Mouse (Mus musculus): ENCODE results near the gene Tldc1. TPM values are rescaled to one million over a fixed set of nuclear protein-coding genes. Genes with fewer than 3 reads are reported as not detected.

Tldc1 gene
- polyA plus RNA-seq, 1 experiment from 2014 or later, result 14.4 TPM

DNA sequence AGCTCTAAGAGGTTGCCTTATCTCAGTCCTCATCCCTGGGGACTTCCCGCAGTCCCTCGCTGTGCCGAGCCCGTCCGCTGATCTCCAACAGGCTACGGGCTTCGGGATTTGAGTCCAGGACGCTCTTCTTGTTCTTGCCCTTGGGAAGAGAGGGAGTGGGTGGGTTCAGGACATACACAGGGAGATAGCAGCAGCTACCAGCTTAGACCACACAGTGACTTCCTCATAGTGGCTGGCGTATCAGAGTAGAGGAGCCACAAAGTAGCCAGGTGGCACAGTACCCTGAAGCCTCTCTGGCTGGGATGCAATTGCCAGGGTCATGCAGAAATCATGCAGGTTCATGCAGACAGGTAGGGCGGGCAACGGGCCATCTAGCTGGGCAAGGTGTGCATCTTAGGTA, 16.5 kb downstream of the Tldc1 start:
- H3K4me1 ChIP-seq, result no peaks in the 10 kb centered on the region
- no peaks in the 10 kb centered on the region for H3K27me3 ChIP-seq
- ATAC-seq (ENCODE audit: insufficient number of reproducible peaks, insufficient read depth, low FRiP score, low TSS enrichment), result no peak
- H3K4me2 ChIP-seq (replicated peaks), result no peak overlapping the region
- H3K27ac ChIP-seq, result no peak overlapping the region
- H3K9me3 ChIP-seq, result no peaks in the 10 kb centered on the region
- peaks cover 11% of the 10 kb centered on the region; the same call in 1 of the 2 replicates for H3K36me3 ChIP-seq
- no peak overlapping the region for H3K9ac ChIP-seq
- no peak overlapping the region for H3K4me3 ChIP-seq
- 89% methylated on average over 11 of the region's 11 CpGs for WGBS

- Histone ChIP-seq H3K9me3 (no peaks in the 10 kb centered on the region), H3K36me3 (0 out of 2 replicates have a peak, but pooled peaks cover 4% of the 10 kb centered on the region), H3K27ac (no peak overlapping the region), H3K4me3 (no peak overlapping the region), H3K4me2 (replicated peaks) (no peak overlapping the region), H3K9ac (no peak overlapping the region), H3K27me3 (no peaks in the 10 kb centered on the region), H3K4me1 (peaks cover 9% of the 10 kb centered on the region)
- ATAC-seq (ENCODE audit: insufficient number of reproducible peaks, insufficient read depth, low FRiP score, low TSS enrichment), result no peak
- 62% methylated on average over 5 of the region's 5 CpGs for WGBS
These were observed 21.7 kb downstream of the Tldc1 start for GRCm38 (mm10) chr8:119756538-119756937.

DNA sequence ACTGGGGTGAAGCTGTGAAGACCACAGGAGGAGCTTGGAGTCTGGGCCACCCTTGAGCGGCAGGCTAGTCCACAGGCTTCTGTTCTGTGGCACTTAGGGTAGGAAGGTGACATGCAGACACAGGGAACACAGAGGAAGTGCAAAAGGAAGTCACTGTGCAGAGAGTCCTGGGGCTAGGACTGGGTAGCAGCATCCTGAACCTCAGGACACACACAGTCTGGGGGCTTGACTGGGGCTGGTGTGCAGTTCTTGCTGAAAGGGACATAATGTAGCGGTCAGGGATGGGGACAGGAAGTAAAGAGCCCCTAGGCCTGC, 22.1 kb downstream of the Tldc1 start:
- H3K9ac ChIP-seq, result no peak overlapping the region
- H3K4me3 ChIP-seq, result peak overlapping the region; percentile 25; the same call in 1 of the 2 replicates
- H3K36me3 ChIP-seq, result 0 out of 2 replicates have a peak, but pooled peaks cover 4% of the 10 kb centered on the region
- H3K27me3 ChIP-seq, result no peaks in the 10 kb centered on the region
- no peak for ATAC-seq (ENCODE audit: insufficient number of reproducible peaks, insufficient read depth, low FRiP score, low TSS enrichment)
- peaks cover 9% of the 10 kb centered on the region for H3K4me1 ChIP-seq
- H3K27ac ChIP-seq, result no peak overlapping the region
- H3K9me3 ChIP-seq, result no peaks in the 10 kb centered on the region
- peak overlapping the region; percentile 42 for H3K4me2 ChIP-seq (replicated peaks)
- WGBS, result 60% methylated on average over 2 of the region's 2 CpGs

- peak overlapping the region; percentile 25 for H3K4me3 ChIP-seq
- H3K36me3 ChIP-seq, result no peaks in the 10 kb centered on the region
- ATAC-seq (ENCODE audit: insufficient number of reproducible peaks, insufficient read depth, low FRiP score, low TSS enrichment), result peak; percentile 39; the same call in 1 of the 2 replicates
- peaks cover 9% of the 10 kb centered on the region for H3K4me1 ChIP-seq
- no peaks in the 10 kb centered on the region for H3K9me3 ChIP-seq
- H3K27me3 ChIP-seq, result no peaks in the 10 kb centered on the region
- H3K27ac ChIP-seq, result no peak overlapping the region
- 17% methylated on average over 28 of the region's 28 CpGs for WGBS
- H3K4me2 ChIP-seq (replicated peaks), result peak overlapping the region; percentile 42
- H3K9ac ChIP-seq, result no peak overlapping the region; the same call in 1 of the 2 replicates
These were observed 22.7 kb downstream of the Tldc1 start for GRCm38 (mm10) chr8:119755238-119756146.

- no peaks in the 10 kb centered on the region for H3K4me1 ChIP-seq
- H3K27me3 ChIP-seq, result no peaks in the 10 kb centered on the region
- no peak for ATAC-seq (ENCODE audit: insufficient number of reproducible peaks, insufficient read depth, low FRiP score, low TSS enrichment)
- 80% methylated on average over 4 of the region's 4 CpGs for WGBS
- no peaks in the 10 kb centered on the region for H3K9me3 ChIP-seq
- H3K4me2 ChIP-seq (replicated peaks), result no peak overlapping the region
- H3K4me3 ChIP-seq, result no peak overlapping the region
- H3K27ac ChIP-seq, result no peak overlapping the region
- no peaks in the 10 kb centered on the region for H3K36me3 ChIP-seq
- H3K9ac ChIP-seq, result no peak overlapping the region
These were observed 33.6 kb downstream of the Tldc1 start for GRCm38 (mm10) chr8:119744604-119745003.

- 58% methylated on average over 13 of the region's 13 CpGs for WGBS
- ATAC-seq (ENCODE audit: insufficient number of reproducible peaks, insufficient read depth, low FRiP score, low TSS enrichment), result no peak
These were observed 34.8 kb downstream of the Tldc1 start for GRCm38 (mm10) chr8:119743291-119744026.

GRCm38 (mm10) chr8:119742409-119742808, 35.8 kb downstream of the Tldc1 start:
- ATAC-seq (ENCODE audit: insufficient number of reproducible peaks, insufficient read depth, low FRiP score, low TSS enrichment), result no peak
- H3K4me2 ChIP-seq (replicated peaks), result no peak overlapping the region
- no peaks in the 10 kb centered on the region for H3K36me3 ChIP-seq
- WGBS, result 86% methylated on average over 7 of the region's 7 CpGs
- no peak overlapping the region for H3K27ac ChIP-seq
- H3K9ac ChIP-seq, result no peak overlapping the region
- H3K4me1 ChIP-seq, result no peaks in the 10 kb centered on the region
- H3K9me3 ChIP-seq, result no peaks in the 10 kb centered on the region
- H3K27me3 ChIP-seq, result no peaks in the 10 kb centered on the region
- no peak overlapping the region for H3K4me3 ChIP-seq

More at GRCm38 (mm10) chr8:119743291-119744026, 34.8 kb downstream of the Tldc1 start:
- no peak overlapping the region for H3K27ac ChIP-seq
- no peak overlapping the region for H3K9ac ChIP-seq
- H3K36me3 ChIP-seq, result no peaks in the 10 kb centered on the region
- H3K4me1 ChIP-seq, result no peaks in the 10 kb centered on the region
- no peaks in the 10 kb centered on the region for H3K27me3 ChIP-seq
- H3K4me2 ChIP-seq (replicated peaks), result no peak overlapping the region
- H3K4me3 ChIP-seq, result no peak overlapping the region
- H3K9me3 ChIP-seq, result no peaks in the 10 kb centered on the region

- 66% methylated on average over 4 of the region's 4 CpGs for WGBS
- Histone ChIP-seq H3K27ac (no peak overlapping the region), H3K36me3 (no peaks in the 10 kb centered on the region), H3K27me3 (no peaks in the 10 kb centered on the region), H3K4me3 (no peak overlapping the region), H3K9ac (no peak overlapping the region), H3K4me1 (no peaks in the 10 kb centered on the region), H3K9me3 (no peaks in the 10 kb centered on the region), H3K4me2 (replicated peaks) (no peak overlapping the region)
- ATAC-seq (ENCODE audit: insufficient number of reproducible peaks, insufficient read depth, low FRiP score, low TSS enrichment), result no peak
These were observed 37.6 kb downstream of the Tldc1 start for GRCm38 (mm10) chr8:119740634-119741033.

- H3K27me3 ChIP-seq, result no peaks in the 10 kb centered on the region
- no peak overlapping the region for H3K27ac ChIP-seq
- ATAC-seq (ENCODE audit: insufficient number of reproducible peaks, insufficient read depth, low FRiP score, low TSS enrichment), result no peak
- no peaks in the 10 kb centered on the region for H3K9me3 ChIP-seq
- H3K4me2 ChIP-seq (replicated peaks), result no peak overlapping the region
- WGBS, result 76% methylated on average over 19 of the region's 19 CpGs
- H3K9ac ChIP-seq, result no peak overlapping the region
- H3K36me3 ChIP-seq, result no peaks in the 10 kb centered on the region
- no peak overlapping the region for H3K4me3 ChIP-seq
- no peaks in the 10 kb centered on the region for H3K4me1 ChIP-seq
These were observed 39.9 kb downstream of the Tldc1 start for GRCm38 (mm10) chr8:119738129-119738907.

- no peaks in the 10 kb centered on the region for H3K4me1 ChIP-seq
- H3K4me3 ChIP-seq, result no peak overlapping the region
- H3K36me3 ChIP-seq, result no peaks in the 10 kb centered on the region
- H3K9ac ChIP-seq, result no peak overlapping the region
- no peak overlapping the region for H3K4me2 ChIP-seq (replicated peaks)
- 73% methylated on average over 11 of the region's 11 CpGs for WGBS
- H3K27ac ChIP-seq, result no peak overlapping the region
- H3K27me3 ChIP-seq, result no peaks in the 10 kb centered on the region
- no peaks in the 10 kb centered on the region for H3K9me3 ChIP-seq
- no peak for ATAC-seq (ENCODE audit: insufficient number of reproducible peaks, insufficient read depth, low FRiP score, low TSS enrichment)
These were observed 40.9 kb downstream of the Tldc1 start for GRCm38 (mm10) chr8:119737093-119737900.

All from embryonic facial prominence, embryonic 12.5 days (tissue).